Mouse (Mus musculus): ENCODE data around the gene Apoa4. TPM values are rescaled to one million over a fixed set of nuclear protein-coding genes. Genes with fewer than 3 reads are reported as not detected.

The Apoa4 gene
- total RNA-seq, 1 experiment: not detected

DNA sequence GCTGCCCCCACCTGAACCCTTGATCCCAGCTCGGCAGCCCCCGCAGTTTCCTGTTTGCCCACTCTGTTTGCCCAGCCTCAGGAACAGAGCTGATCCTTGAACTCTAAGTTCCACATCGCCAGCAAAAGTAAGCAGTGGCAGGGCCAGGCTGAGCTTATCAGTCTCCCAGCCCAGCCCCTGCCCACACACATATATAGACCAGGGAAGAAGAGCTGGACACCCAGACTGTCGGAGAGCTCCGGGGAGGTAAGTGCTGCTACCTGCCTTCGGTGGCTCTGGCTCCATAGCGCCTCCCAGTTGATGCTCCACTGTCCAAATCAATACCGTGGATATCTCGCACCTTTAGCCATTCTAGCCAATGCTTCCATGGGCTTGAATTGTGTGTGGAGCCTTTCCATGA, 12.0 kb upstream of the Apoa4 start, which contains the start of gene Apoa1:
Apoa1 (plus strand) TSS at position 90 of the 400 bp plus-strand sequence.
- Histone ChIP-seq H3K9ac (ENCODE audit: insufficient read depth, low read depth, low read length, poor library complexity, severe bottlenecking) (no peak within 1 kb of the TSS), H3K4me3 (ENCODE audit: insufficient read depth in 1 of 2, low read depth in 1 of 2, low read length in 2 of 2, poor library complexity in 1 of 2, severe bottlenecking in 1 of 2) (no peak within 1 kb of the TSS)
- in situ Hi-C loops (cut with MboI; ENCODE audit: low sequenced_read_pairs in 2 of 2, unreplicated experiment in 2 of 2): no loop called here

DNA sequence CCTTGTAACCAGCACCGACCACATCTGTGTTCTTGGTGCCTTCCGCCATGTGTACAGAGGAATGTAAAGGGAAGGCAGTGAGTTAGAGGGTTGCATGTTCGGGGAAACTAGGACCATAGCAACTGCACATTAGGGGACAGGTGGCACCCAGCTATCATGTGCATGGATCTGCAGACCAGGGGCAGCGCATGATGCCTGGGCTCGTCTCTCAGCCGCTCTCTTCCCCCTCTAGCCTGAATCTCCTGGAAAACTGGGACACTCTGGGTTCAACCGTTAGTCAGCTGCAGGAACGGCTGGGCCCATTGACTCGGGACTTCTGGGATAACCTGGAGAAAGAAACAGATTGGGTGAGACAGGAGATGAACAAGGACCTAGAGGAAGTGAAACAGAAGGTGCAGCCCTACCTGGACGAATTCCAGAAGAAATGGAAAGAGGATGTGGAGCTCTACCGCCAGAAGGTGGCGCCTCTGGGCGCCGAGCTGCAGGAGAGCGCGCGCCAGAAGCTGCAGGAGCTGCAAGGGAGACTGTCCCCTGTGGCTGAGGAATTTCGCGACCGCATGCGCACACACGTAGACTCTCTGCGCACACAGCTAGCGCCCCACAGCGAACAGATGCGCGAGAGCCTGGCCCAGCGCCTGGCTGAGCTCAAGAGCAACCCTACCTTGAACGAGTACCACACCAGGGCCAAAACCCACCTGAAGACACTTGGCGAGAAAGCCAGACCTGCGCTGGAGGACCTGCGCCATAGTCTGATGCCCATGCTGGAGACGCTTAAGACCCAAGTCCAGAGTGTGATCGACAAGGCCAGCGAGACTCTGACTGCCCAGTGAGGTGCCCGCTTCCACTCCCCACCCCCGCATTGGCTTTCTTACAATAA, 10.7 kb upstream of the Apoa4 start:
- peak; percentile 76 for DNase-seq (ENCODE audit: low read depth, low spot score)
- in situ Hi-C loops (cut with MboI; ENCODE audit: low sequenced_read_pairs in 2 of 2, unreplicated experiment in 2 of 2): no loop called here
- TF ChIP-seq MAFK (IDR thresholded peaks at IDR 0.05; ENCODE audit: insufficient read depth, low read depth, low read length) (no peak), HCFC1 (IDR thresholded peaks at IDR 0.05; ENCODE audit: borderline replicate concordance, insufficient read depth, low read length) (0 out of 2 replicates have a peak, but pooled peaks have one; percentile 41), ZNF384 (IDR thresholded peaks at IDR 0.05; ENCODE audit: low read depth, low read length) (no peak), CHD2 (IDR thresholded peaks at IDR 0.05; ENCODE audit: low read depth, low read length) (no peak)
- Histone ChIP-seq H3K9ac (ENCODE audit: insufficient read depth, low read depth, low read length, poor library complexity, severe bottlenecking) (peak overlapping the region; percentile 45), H3K36me3 (ENCODE audit: control insufficient read depth, insufficient read depth, low read length, poor library complexity, severe bottlenecking) (no peaks in the 10 kb centered on the region), H3K9me3 (ENCODE audit: control insufficient read depth, insufficient read depth, low read depth, low read length) (no peaks in the 10 kb centered on the region), H3K4me3 (ENCODE audit: insufficient read depth in 1 of 2, low read depth in 1 of 2, low read length in 2 of 2, poor library complexity in 1 of 2, severe bottlenecking in 1 of 2) (peak overlapping the region; percentile 50 to 59), H3K27ac (ENCODE audit: insufficient read depth, low read depth, low read length, poor library complexity, severe bottlenecking) (no peak overlapping the region), H3K4me1 (ENCODE audit: control insufficient read depth in 2 of 2, insufficient read depth in 2 of 2, low read length in 2 of 2, poor library complexity in 1 of 2) (peaks cover 0 to 3% of the 10 kb centered on the region in 2 experiments; a peak in 1 of 4 replicates)

More for the DNA sequence above, 12.0 kb upstream of the Apoa4 start, which contains the start of gene Apoa1:
- DNase-seq (ENCODE audit: low read depth, low spot score): no peak
- TF ChIP-seq CHD2 (IDR thresholded peaks at IDR 0.05; ENCODE audit: low read depth, low read length): no peak
- TF ChIP-seq ZC3H11A (IDR thresholded peaks at IDR 0.05; ENCODE audit: borderline replicate concordance, low read depth, low read length): no peak
- no peak for TF ChIP-seq ZNF384 (IDR thresholded peaks at IDR 0.05; ENCODE audit: low read depth, low read length)
- TF ChIP-seq MAFK (IDR thresholded peaks at IDR 0.05; ENCODE audit: insufficient read depth, low read depth, low read length): no peak
- TF ChIP-seq HCFC1 (IDR thresholded peaks at IDR 0.05; ENCODE audit: borderline replicate concordance, insufficient read depth, low read length): no peak
- H3K27ac ChIP-seq (ENCODE audit: insufficient read depth, low read depth, low read length, poor library complexity, severe bottlenecking): no peak within 1 kb of the TSS
- H3K36me3 ChIP-seq (ENCODE audit: control insufficient read depth, insufficient read depth, low read length, poor library complexity, severe bottlenecking): no peaks in the 10 kb centered on the region
- H3K9me3 ChIP-seq (ENCODE audit: control insufficient read depth, insufficient read depth, low read depth, low read length): no peaks in the 10 kb centered on the region
- peaks cover 0 to 3% of the 10 kb centered on the region in 2 experiments; a peak in 1 of 4 replicates for H3K4me1 ChIP-seq (ENCODE audit: control insufficient read depth in 2 of 2, insufficient read depth in 2 of 2, low read length in 2 of 2, poor library complexity in 1 of 2)

DNA sequence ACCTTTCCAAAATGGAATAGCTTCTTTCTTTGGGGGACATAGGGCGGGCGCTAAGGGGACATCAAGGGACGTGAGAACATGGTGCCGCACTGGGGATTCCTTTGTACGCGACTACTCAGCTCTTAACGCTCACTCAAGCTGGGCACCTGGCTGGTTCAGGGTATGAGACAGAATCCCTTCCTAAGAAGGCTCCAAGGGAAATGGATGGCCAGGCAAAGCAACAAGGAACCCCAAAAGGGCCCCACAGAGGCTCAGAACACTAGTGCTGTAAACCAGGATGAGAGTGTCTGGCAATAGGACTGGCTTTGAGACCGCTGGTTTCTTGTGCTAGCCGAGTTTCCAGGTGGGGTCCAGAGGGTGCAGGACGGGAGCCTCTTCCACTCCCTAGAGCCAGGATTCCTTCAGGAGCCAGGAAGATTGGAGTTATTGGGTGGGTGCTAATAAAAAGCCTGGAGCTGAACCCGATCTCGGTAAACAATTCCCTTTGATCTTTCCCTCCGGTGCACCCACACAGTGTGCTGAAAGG, 10.0 kb upstream of the Apoa4 start:
- in situ Hi-C loops (cut with MboI; ENCODE audit: low sequenced_read_pairs in 2 of 2, unreplicated experiment in 2 of 2): no loop called here
- Histone ChIP-seq H3K4me3 (ENCODE audit: insufficient read depth in 1 of 2, low read depth in 1 of 2, low read length in 2 of 2, poor library complexity in 1 of 2, severe bottlenecking in 1 of 2) (peak overlapping the region; percentile 50 to 59), H3K27ac (ENCODE audit: insufficient read depth, low read depth, low read length, poor library complexity, severe bottlenecking) (no peak overlapping the region), H3K9ac (ENCODE audit: insufficient read depth, low read depth, low read length, poor library complexity, severe bottlenecking) (peak overlapping the region; percentile 45), H3K36me3 (ENCODE audit: control insufficient read depth, insufficient read depth, low read length, poor library complexity, severe bottlenecking) (no peaks in the 10 kb centered on the region), H3K9me3 (ENCODE audit: control insufficient read depth, insufficient read depth, low read depth, low read length) (no peaks in the 10 kb centered on the region), H3K4me1 (ENCODE audit: control insufficient read depth in 2 of 2, insufficient read depth in 2 of 2, low read length in 2 of 2, poor library complexity in 1 of 2) (peaks cover 0 to 3% of the 10 kb centered on the region in 2 experiments; a peak in 1 of 4 replicates)
- no peak for TF ChIP-seq ZC3H11A (IDR thresholded peaks at IDR 0.05; ENCODE audit: borderline replicate concordance, low read depth, low read length)
- no peak for TF ChIP-seq CHD2 (IDR thresholded peaks at IDR 0.05; ENCODE audit: low read depth, low read length)
- TF ChIP-seq MAFK (IDR thresholded peaks at IDR 0.05; ENCODE audit: insufficient read depth, low read depth, low read length): no peak
- TF ChIP-seq HCFC1 (IDR thresholded peaks at IDR 0.05; ENCODE audit: borderline replicate concordance, insufficient read depth, low read length): no peak
- no peak for TF ChIP-seq ZNF384 (IDR thresholded peaks at IDR 0.05; ENCODE audit: low read depth, low read length)
- no peak for DNase-seq (ENCODE audit: low read depth, low spot score)

DNA sequence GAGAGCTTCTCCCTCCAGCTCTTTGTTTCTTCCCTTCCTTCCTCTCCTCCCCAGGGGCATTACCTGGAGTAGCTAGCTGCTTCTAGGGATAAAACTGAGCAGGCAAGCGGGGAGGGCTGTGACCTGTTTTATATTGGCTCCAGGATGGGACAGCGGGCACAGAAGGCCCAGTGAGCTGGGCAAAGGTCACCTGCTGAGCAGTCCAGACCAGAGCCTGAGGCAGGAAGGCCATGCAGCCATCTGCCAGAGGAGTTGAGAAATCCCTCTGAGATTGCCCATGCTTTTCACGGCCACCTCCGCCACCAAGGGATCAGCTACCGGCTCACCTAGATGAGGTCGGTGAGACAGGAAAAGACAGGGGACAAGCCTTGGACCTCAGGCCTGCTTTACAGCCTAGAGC, 5.3 kb upstream of the Apoa4 start:
- no peak overlapping the region for H3K27ac ChIP-seq (ENCODE audit: insufficient read depth, low read depth, low read length, poor library complexity, severe bottlenecking)
- no peak overlapping the region for H3K4me3 ChIP-seq (ENCODE audit: insufficient read depth in 1 of 2, low read depth in 1 of 2, low read length in 2 of 2, poor library complexity in 1 of 2, severe bottlenecking in 1 of 2)
- no peaks in the 10 kb centered on the region for H3K36me3 ChIP-seq (ENCODE audit: control insufficient read depth, insufficient read depth, low read length, poor library complexity, severe bottlenecking)
- in situ Hi-C loops (cut with MboI; ENCODE audit: low sequenced_read_pairs in 2 of 2, unreplicated experiment in 2 of 2): no loop called here
- H3K9me3 ChIP-seq (ENCODE audit: control insufficient read depth, insufficient read depth, low read depth, low read length): no peaks in the 10 kb centered on the region
- no peak overlapping the region for H3K9ac ChIP-seq (ENCODE audit: insufficient read depth, low read depth, low read length, poor library complexity, severe bottlenecking)
- H3K4me1 ChIP-seq (ENCODE audit: control insufficient read depth in 2 of 2, insufficient read depth in 2 of 2, low read length in 2 of 2, poor library complexity in 1 of 2): peaks cover 0 to 2% of the 10 kb centered on the region in 2 experiments; a peak in 1 of 4 replicates
- TF ChIP-seq MAFK (IDR thresholded peaks at IDR 0.05; ENCODE audit: insufficient read depth, low read depth, low read length) (no peak), ZNF384 (IDR thresholded peaks at IDR 0.05; ENCODE audit: low read depth, low read length) (no peak)
- no peak for DNase-seq (ENCODE audit: low read depth, low spot score)

Data from ES-E14 (cell line).